Mouse (Mus musculus): ENCODE measurements around the gene Cald1.

Gene Cald1

DNA sequence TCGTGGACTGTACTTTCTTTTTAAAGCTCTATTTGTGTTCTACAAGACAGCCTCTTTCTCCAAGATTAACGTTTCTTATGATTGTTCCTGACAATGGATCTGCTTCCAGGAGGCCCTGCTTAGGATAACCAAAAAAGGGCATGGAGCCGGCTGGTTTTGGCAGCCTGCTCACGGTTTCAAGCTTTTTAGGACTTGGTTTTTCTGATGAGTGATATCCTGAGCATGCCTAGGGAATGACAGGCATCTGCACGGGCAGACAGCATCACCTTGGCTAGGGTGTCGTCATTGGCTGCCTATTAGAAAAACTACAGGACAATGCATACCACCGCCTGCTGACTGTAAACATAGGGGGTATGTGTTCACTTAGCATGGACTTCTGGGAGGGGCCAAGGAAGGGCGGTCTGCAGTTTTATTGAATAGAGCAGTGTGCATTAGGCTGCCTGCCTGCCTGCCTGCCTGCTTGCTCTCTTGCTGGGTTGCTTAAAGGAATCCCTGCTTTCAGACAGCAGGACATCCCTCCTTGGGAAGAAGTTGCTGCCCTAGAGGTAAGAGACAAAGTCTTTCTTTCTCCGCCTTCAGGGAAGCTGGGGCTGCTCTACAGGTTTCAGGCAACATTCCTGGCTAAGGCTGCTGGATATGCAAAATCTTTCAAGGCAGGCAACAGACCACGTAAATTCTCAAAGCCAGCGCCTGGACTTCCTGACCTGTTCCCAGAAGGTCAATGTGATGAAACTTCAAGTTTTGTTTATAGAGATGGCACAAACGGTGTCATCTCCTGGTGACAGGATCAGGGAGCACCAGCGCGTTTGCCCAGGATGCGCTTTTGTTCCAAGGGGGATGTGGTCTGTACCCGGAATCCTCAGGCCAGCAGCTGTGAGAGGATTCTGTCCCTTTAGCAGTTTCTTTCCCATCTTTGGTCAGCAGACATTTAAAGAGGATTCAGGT is at the start of gene Cald1:
Cald1 (plus strand) TSS at position 380 of the 945 bp plus-strand sequence.
- peak; percentile 56 for DNase-seq (ENCODE audit: low spot score)

DNA sequence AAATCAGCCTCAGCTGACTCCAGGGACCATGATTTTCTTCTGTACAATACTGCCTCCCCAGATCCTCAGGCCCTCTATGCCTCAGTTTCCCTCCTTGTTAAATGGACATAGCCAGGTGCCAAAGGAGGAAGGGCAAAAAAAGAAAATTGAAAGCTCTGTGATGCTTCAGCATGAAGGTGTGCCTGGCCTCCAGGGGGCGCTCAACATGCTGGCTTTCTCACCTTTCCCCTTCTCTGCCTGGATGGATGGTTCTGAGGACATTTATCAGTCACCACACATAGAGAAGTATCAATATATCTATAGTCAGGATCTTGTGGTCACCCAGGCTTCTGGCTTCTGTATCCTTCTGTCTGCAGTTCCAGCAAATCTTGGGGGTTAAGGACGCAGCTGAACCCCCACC is 49.3 kb upstream of the Cald1 start:
- peak; percentile 71 for DNase-seq (ENCODE audit: low spot score)

DNA sequence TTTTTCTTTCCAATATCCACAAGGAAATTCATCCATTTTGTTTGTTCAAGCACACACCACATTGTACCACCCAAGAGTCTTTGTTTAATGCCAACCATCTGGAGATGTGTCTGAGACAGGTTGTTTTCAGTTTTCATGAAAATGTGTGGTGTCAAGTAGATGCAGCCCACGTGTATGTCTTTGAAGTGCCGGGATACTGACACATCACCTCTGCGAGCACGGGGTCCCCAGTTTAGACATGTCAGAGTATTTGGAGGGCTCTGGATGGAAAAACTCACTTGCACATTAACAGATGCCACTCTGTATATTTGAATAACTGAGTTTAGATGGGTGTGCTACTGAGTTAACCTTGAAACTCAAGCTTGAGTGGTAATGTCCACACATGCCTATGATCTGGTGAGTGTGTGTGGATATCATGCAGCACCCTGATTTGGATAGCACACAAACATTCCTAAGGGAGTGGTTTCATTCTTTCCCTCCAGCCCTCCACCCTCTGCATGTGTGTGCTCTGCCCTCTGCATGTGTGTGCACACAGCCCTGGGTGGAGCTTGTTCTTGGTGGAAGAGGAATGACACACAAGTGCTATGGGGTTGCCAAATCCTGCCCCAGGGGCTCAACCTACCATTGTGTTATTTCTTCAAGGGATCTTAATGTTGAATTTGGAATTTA is 45.7 kb upstream of the Cald1 start:
- DNase-seq (ENCODE audit: low spot score) = no peak

- no peak for DNase-seq (ENCODE audit: low spot score)
These were observed 43.9 kb upstream of the Cald1 start for GRCm38 (mm10) chr6:34554291-34554997.

- no peak for DNase-seq (ENCODE audit: low spot score)
These were observed 38.8 kb upstream of the Cald1 start for GRCm38 (mm10) chr6:34559521-34559920.

- no peak for DNase-seq (ENCODE audit: low spot score)
These were observed 33.0 kb upstream of the Cald1 start for GRCm38 (mm10) chr6:34565176-34565880.

- no peak for DNase-seq (ENCODE audit: low spot score)
These were observed 31.0 kb upstream of the Cald1 start for GRCm38 (mm10) chr6:34567298-34567697.

GRCm38 (mm10) chr6:34579504-34580068 is 18.7 kb upstream of the Cald1 start:
- no peak for DNase-seq (ENCODE audit: low spot score)

GRCm38 (mm10) chr6:34583365-34583764 is 14.9 kb upstream of the Cald1 start:
- DNase-seq (ENCODE audit: low spot score) = no peak

GRCm38 (mm10) chr6:34588066-34588465 is 10.2 kb upstream of the Cald1 start:
- DNase-seq (ENCODE audit: low spot score) = no peak

- no peak for DNase-seq (ENCODE audit: low spot score)
These were observed 7.6 kb upstream of the Cald1 start for GRCm38 (mm10) chr6:34590716-34591115.

GRCm38 (mm10) chr6:34593353-34593752 is 4.9 kb upstream of the Cald1 start:
- DNase-seq (ENCODE audit: low spot score) = no peak

DNA sequence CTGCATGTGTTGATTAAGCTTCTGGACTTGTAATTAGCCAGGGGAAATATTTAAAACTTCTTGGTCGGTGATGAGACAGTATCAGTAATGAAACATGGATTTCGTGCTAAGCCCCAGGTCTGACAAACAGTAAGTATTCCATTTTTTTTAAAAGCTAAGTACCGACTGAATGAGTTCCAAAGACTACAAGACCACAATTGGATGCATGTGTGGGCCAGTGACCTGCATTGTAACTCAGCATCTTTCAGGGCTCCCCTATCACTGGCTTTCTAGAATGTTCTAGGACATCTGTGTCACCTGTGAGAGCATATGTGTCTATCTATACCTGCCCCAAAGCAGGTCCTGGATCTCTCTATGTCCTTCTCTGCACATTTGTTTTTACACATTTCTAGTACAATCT is 984 bp upstream of the Cald1 start:
- DNase-seq (ENCODE audit: low spot score) = no peak

DNA sequence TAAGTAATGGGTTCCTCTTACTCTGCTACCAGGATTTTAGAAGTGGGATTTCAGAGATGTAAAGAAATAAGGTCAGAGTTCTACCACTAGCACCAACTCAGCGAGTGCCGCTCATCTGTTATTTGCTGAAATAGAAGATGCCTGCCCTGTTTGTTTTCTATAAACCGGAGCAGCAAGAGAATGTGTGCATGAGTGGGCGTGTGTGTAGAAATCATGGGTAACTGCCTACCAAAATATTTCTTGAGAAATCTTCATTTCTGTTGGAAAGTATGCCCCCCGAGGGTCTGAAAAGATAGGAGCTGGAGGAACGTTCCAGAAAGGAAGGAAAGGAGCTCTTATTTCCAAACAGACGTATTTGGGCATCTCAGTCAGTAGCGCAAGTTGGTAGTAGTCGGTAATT is 871 bp downstream of the Cald1 start:
- no peak for DNase-seq (ENCODE audit: low spot score)

DNA sequence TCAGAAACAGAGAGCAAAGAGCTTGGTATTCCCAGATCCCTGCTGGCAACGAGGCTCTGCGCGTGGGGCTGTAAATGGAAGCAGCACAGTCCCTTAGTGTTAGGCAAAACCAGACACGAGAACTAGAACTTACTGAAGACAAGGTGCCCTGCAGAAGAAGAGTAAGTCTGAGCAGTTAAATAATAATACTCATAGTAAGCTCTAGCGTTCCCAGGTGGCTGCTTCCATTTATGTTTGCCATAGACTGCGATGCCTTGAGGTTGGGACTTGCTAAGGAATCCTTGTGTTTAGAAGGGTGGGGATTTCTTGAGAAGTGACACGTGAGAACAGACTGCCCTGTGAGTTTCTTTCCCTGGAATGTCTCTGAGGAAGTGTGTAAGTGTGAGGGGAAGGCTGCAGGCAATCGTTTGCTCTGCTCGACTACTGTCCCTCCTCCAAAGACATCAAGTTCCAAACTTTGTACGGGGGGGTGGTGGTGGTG is 1.4 kb downstream of the Cald1 start:
- no peak for DNase-seq (ENCODE audit: low spot score)

- no peak for DNase-seq (ENCODE audit: low spot score)
These were observed 2.5 kb downstream of the Cald1 start for GRCm38 (mm10) chr6:34600850-34601249.

DNA sequence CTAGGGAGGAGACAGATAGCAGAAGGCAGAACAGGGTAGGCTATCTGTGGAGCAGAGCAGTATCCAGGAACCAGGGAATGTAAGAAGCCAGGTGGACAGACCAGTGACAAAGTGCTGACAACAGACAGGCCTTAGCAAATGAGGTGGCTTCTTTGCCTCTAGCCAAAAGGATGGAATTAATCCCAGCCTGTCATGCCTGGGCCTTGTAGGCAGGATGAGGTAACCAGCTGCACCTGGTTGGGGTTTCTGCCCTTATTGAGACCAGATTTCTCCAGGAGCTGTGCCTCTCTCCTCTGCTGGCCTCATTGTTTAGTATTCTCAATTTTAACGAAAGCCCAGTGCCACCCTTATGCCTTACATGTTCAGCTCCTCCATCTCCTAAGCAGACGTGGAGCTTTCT is 3.8 kb downstream of the Cald1 start:
- DNase-seq (ENCODE audit: low spot score) = no peak

GRCm38 (mm10) chr6:34606407-34606806 is 8.1 kb downstream of the Cald1 start:
- no peak for DNase-seq (ENCODE audit: low spot score)

- no peak for DNase-seq (ENCODE audit: low spot score)
These were observed 10.3 kb downstream of the Cald1 start for GRCm38 (mm10) chr6:34608603-34609002.

DNA sequence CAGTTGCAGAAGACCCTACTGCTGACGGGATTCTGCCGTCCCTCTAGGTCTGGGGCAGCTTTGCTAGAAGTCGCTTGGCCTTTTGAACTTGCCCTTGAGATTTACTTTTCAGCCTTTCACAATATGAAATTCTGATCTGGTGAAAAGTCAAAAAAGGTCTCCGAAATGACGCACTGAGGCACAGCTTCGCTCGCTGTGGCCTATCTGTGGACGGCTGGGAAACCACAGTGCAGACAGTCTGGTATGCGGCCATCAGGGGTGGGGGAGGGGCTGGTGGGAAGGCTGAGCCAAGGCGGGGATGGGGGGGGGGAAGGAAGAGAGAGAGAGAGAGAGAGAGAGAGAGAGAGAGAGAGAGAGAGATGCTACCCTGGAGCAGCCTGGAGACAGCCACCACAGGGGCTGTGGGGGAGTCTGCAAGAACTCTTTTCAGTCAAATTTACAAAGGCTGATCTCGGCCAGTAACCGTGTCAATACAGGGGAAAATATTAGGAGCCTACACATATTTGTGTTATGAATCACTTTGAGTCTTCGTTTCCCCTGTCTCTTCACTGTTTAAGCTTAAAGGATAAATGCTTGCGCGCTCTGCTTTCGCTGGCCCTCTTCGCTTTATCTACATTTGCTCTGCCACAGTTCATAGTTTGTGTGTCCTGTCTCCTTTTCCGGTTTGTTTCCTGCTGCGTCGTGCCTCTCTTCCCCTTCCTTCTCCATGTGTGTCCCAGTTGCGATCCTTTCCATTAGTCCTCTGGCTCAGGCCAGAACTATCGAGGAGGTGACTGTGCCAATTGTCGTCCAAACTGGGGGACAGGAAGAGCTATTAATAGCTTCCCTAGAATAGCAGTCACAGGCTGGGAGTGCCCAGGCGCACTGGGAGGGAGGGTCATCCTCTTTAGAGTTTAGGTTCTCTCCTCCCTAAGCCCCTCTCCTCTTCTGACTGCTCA is 11.9 kb downstream of the Cald1 start:
- no peak for DNase-seq (ENCODE audit: low spot score)

All from urinary bladder, postnatal 14 days (tissue).